Mouse (Mus musculus) C2C12 (cell line): ENCODE measurements around the gene Slc9a7. TPM values are rescaled to one million over a fixed set of nuclear protein-coding genes. Genes with fewer than 3 reads are reported as not detected.

Experiments used
- H3K27me3 ChIP-seq: one replicate; pipeline ENCODE4 v1.6.1; 2011; ENCODE audit not compliant: control insufficient read depth, insufficient read depth, insufficient read length
- H3K36me3 ChIP-seq: one replicate; pipeline ENCODE4 v1.6.1; 2011; ENCODE audit not compliant: control insufficient read depth, insufficient read depth
- H3K4me3 ChIP-seq: one replicate; pipeline ENCODE4 v1.5.1; 2011; ENCODE audit warnings: mild to moderate bottlenecking, control low read depth; ENCODE audit not compliant: poor library complexity, insufficient read depth, severe bottlenecking
- H3K79me2 ChIP-seq: one replicate; pipeline ENCODE4 v1.6.1; 2011; ENCODE audit not compliant: control insufficient read depth, insufficient read depth
- H3K79me3 ChIP-seq: one replicate; pipeline ENCODE4 v1.6.1; 2011; ENCODE audit warnings: low read depth, control low read depth
- H3ac ChIP-seq: one replicate; pipeline ENCODE3; 2011; ENCODE audit warnings: low read depth; ENCODE audit not compliant: control insufficient read depth, insufficient read length
- CEBPB ChIP-seq: IDR thresholded peaks from one replicate; pipeline ENCODE4 v1.6.1; 2011; ENCODE audit warnings: low read depth, mild to moderate bottlenecking, control low read depth, moderate library complexity
- CTCF ChIP-seq: IDR thresholded peaks from one replicate; pipeline ENCODE4 v1.5.1; 2011; ENCODE audit not compliant: control insufficient read depth, insufficient read depth, insufficient read length
- FOSL1 ChIP-seq: IDR thresholded peaks from one replicate; pipeline ENCODE4 v1.8.0; 2011; ENCODE audit warnings: mild to moderate bottlenecking, low read length; ENCODE audit not compliant: poor library complexity, insufficient read depth, severe bottlenecking
- MAX ChIP-seq: IDR thresholded peaks from one replicate; pipeline ENCODE4 v1.6.1; 2011; ENCODE audit warnings: mild to moderate bottlenecking, control low read depth
- MYOD1 ChIP-seq: IDR thresholded peaks from one replicate; pipeline ENCODE4 v1.6.1; 2011; ENCODE audit warnings: low read depth; ENCODE audit not compliant: control insufficient read depth, insufficient read length
- MYOG ChIP-seq: IDR thresholded peaks from one replicate; pipeline ENCODE4 v1.6.1; 2011; ENCODE audit not compliant: control insufficient read depth, insufficient read length; ENCODE audit errors: extremely low read depth
- USF1 ChIP-seq: IDR thresholded peaks from one replicate; pipeline ENCODE4 v1.6.1; 2011; ENCODE audit warnings: low read depth, mild to moderate bottlenecking, control low read depth, moderate library complexity
- polyA plus RNA-seq: library from polyadenylated mRNA; unstranded; fragments of >200 nt; fragmentation: generic; extraction: Trizol; gene quantifications from one replicate; pipeline ENCODE4 v1.2.1, GENCODE M21; 2012; ENCODE audit warnings: missing spikeins

Gene Slc9a7
- polyA plus RNA-seq, 1 experiment: 0.02 TPM

- no peaks in the 10 kb centered on the region for H3K79me3 ChIP-seq
- H3K36me3 ChIP-seq: no peaks in the 10 kb centered on the region
- H3K27me3 ChIP-seq: no peaks in the 10 kb centered on the region
- H3ac ChIP-seq: no peak overlapping the region
- H3K79me2 ChIP-seq: no peaks in the 10 kb centered on the region
- H3K4me3 ChIP-seq: no peak overlapping the region
- TF ChIP-seq MYOD1 (no peak), MYOG (no peak), MAX (no peak), CEBPB (no peak), USF1 (no peak), FOSL1 (no peak)
Observed at GRCm38 (mm10) chrX:20157519-20157918, 134.1 kb downstream of the Slc9a7 start.

DNA sequence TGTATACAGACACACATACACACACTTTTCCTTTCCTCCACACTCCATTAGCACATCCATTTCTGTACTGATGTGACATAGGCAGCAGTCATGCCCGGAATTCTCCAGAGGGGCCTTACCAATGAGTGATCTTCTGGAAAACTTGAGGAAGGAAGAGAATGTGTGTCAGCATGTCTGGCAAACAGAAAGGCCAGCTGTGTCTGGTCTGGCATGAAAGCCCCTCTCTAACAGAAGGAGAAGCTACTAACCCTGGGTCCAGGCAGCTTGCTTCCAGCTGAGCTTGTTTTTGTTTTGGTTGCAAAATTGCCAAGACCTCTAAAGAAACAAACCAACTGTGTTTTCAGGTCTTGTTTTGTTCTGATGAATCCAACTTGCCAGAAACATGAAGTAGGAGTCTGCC lies 162.1 kb downstream of the Slc9a7 start:
- H3K36me3 ChIP-seq: no peaks in the 10 kb centered on the region
- no peaks in the 10 kb centered on the region for H3K79me3 ChIP-seq
- H3K27me3 ChIP-seq: no peaks in the 10 kb centered on the region
- H3ac ChIP-seq: no peak overlapping the region
- no peaks in the 10 kb centered on the region for H3K79me2 ChIP-seq
- H3K4me3 ChIP-seq: no peak overlapping the region
- TF ChIP-seq USF1 (no peak), MAX (no peak), MYOD1 (no peak), CEBPB (no peak), FOSL1 (no peak), CTCF (no peak), MYOG (no peak)

GRCm38 (mm10) chrX:20128951-20129350 lies 162.7 kb downstream of the Slc9a7 start:
- no peaks in the 10 kb centered on the region for H3K27me3 ChIP-seq
- no peak overlapping the region for H3K4me3 ChIP-seq
- no peaks in the 10 kb centered on the region for H3K36me3 ChIP-seq
- H3K79me2 ChIP-seq: no peaks in the 10 kb centered on the region
- H3ac ChIP-seq: no peak overlapping the region
- no peaks in the 10 kb centered on the region for H3K79me3 ChIP-seq
- no peak for TF ChIP-seq MYOD1
- TF ChIP-seq FOSL1: no peak
- no peak for TF ChIP-seq MAX
- TF ChIP-seq CTCF: no peak
- TF ChIP-seq USF1: no peak
- TF ChIP-seq MYOG: no peak
- no peak for TF ChIP-seq CEBPB

DNA sequence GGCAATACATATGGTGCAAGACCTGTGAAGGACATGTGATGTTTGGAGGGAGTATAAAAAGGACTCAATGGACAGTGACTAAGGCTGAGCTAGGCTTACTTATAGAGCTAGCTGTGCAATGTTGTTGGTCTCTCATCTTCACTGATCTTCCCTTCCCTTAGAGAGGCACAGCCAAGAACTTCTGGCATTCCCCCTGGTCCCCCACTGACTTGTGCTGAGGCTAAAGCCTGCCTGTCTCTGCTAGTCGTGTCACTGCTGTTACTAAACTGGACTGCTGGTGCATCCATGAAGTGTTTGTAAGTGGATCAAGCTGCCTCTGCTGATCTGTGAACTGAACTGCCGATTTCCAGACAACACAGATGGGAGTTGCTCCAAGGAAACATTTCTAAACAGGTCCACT lies 166.1 kb downstream of the Slc9a7 start:
- H3K79me3 ChIP-seq: no peaks in the 10 kb centered on the region
- no peaks in the 10 kb centered on the region for H3K27me3 ChIP-seq
- TF ChIP-seq MAX (no peak), USF1 (no peak), MYOD1 (no peak)

DNA sequence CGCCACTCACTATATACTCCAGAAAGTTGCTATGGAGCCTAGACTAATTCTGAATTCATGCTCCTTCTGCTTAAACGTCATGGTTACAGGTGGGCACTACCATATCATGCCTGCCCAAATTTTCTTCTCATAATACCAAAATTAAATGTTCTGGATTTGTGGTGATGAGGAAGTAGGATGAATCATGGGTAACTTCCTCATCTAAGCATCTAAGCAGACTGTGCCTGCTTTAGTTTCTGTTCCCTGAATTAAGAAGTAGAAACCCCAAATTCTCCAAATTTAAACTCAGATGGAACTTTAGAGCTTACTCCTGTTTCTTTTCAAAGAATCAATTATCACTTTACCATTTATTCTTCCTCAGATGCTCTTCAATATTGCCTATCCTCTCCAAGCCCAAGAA lies 173.9 kb downstream of the Slc9a7 start:
- TF ChIP-seq FOSL1 (no peak), MAX (no peak), MYOD1 (no peak), MYOG (no peak), CTCF (no peak), USF1 (no peak), CEBPB (no peak)
- no peaks in the 10 kb centered on the region for H3K27me3 ChIP-seq
- no peak overlapping the region for H3ac ChIP-seq
- no peaks in the 10 kb centered on the region for H3K36me3 ChIP-seq
- no peaks in the 10 kb centered on the region for H3K79me3 ChIP-seq
- H3K79me2 ChIP-seq: no peaks in the 10 kb centered on the region
- no peak overlapping the region for H3K4me3 ChIP-seq

More for the DNA sequence above, 166.1 kb downstream of the Slc9a7 start:
- H3K36me3 ChIP-seq: no peaks in the 10 kb centered on the region
- H3ac ChIP-seq: no peak overlapping the region
- no peaks in the 10 kb centered on the region for H3K79me2 ChIP-seq
- no peak overlapping the region for H3K4me3 ChIP-seq

- Histone ChIP-seq H3K36me3 (no peaks in the 10 kb centered on the region), H3K4me3 (no peak overlapping the region), H3K79me2 (no peaks in the 10 kb centered on the region), H3ac (no peak overlapping the region), H3K27me3 (no peaks in the 10 kb centered on the region), H3K79me3 (no peaks in the 10 kb centered on the region)
- no peak for TF ChIP-seq MYOD1
- no peak for TF ChIP-seq FOSL1
- no peak for TF ChIP-seq USF1
- TF ChIP-seq CEBPB: no peak
- TF ChIP-seq MAX: no peak
- TF ChIP-seq MYOG: no peak
- no peak for TF ChIP-seq CTCF
Observed at GRCm38 (mm10) chrX:20070196-20070595, 221.4 kb downstream of the Slc9a7 start.
